Mouse (Mus musculus) frontal cortex, postnatal 36 days (tissue): ENCODE measurements around the gene Abcd2.

Experiments used
- DNase-seq, 2 experiments: peaks; one replicate each; pipeline ENCODE4 v3.0.0; 2022; ENCODE audit warnings: low spot score in 2 of 2

The Abcd2 gene

DNA sequence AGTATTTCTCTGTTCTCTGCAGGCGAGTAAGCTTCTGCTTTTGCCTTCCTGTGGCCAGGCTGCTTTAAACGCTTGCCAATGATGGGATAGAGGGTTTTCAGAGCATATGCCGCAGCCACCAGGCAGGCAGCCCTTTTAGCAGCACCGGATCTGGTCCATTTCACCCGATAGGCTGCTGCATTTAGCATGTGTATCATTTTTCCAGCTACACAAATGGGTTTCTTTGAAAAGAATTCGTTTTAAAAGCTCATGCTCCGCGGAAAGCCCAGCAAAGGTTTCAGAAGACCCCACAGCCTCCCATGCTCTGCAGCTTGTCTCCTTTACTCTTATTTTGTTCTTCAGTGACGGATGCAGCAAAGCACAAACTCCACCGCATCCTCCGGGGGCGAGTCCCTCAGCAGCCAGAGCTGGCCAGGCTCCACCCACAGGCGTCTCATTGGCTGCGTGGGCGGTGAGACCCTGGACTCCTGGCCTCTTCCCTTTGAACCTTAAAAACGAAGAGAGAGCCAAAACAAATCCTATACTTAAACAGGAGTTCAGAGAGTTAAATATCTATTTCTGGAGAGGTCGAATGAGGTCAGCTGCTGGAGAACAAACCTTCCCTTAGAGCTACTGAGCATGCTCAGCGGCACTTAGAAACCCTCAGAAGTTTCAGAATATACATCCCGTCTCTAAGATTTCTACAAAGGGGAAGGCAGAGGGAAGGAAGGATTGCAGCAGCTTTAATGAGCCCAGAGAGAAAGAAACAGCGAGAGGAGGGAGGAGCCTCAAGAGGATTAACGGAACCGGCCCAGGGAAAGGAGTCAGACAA lies at the start of gene Abcd2:
Abcd2 (minus strand) TSS at position 388 of the 811 bp plus-strand sequence.
- DNase-seq: peak; percentile 79 to 85

GRCm38 (mm10) chr15:91240683-91241335 lies 49.2 kb upstream of the Abcd2 start:
- DNase-seq: no peak

DNA sequence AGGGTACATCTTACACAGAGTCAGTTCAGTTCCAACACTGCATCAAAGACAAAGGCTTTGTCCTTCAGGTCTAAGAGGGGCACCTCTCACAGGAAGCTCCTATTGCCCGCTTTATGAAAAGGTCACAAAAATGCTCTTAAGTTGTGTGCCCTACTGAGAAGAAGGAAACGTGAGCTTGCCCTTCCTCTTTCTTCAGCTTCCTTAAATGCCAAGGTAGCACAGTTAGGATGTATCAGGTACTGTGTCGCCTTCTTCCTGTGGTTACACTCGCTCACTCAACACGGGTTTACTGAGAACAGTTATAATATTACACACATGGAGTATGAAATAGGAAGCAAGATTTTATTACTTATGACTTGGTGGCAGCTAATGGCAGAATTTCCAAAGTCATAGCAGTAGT lies 45.7 kb upstream of the Abcd2 start:
- DNase-seq: no peak

GRCm38 (mm10) chr15:91206518-91206917 lies 14.9 kb upstream of the Abcd2 start:
- no peak for DNase-seq

- no peak for DNase-seq
Measured at GRCm38 (mm10) chr15:91203521-91203920, 11.9 kb upstream of the Abcd2 start.

GRCm38 (mm10) chr15:91202486-91202885 lies 10.9 kb upstream of the Abcd2 start:
- no peak for DNase-seq

DNA sequence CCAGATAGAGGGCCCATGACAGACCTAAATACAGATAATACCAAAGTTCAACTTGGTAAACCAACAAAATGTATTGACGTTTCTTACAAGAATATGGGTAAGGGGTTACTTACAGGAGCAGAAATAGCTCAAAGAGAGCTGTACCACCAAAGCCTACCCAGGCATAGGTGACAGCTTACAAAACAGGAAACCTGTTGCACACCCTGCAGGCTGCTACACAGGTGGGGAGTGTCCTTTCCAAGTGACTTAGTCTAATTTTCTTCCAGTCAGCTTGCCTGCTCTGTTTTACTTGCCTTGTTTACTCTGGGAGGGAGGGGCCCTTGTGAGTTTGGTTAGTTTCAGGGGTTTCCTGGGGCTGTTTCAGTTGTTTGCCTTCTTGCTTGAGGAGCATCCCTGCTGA lies 9.2 kb upstream of the Abcd2 start:
- no peak for DNase-seq

DNA sequence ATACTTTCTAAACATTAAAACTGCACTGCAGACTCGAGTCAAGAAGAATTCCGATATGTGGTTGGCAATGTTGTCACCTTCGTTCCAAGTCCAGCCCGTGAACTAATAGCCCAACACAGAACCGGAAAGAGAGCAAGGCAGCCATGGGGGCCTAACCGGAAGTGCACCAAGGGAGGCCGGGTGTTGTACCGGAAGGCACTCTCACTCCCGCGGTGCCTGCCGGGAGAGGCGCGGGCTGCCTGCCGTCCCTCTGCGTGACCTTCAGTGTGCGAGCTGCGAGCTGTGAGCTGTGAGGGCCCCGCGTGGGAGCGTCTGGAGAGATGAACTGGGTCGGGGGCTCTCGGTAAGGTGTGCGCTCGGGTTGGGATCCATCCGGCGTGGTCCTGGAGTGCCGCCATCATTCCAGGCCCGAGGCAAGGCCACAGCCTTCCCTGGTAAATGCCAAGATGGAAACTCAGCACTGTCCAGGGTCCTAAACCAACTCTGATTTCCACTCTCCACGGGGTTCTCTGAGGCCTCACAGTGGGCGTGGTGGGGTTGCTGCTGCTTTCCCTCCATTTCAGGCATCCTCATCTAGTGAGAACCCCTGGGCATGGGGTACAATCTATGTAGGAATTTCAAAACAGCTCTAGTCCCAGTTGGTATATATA lies 7.8 kb upstream of the Abcd2 start, which contains the start of gene CN725425:
CN725425 (plus strand) TSS at position 239 of the 650 bp plus-strand sequence.
- no peak for DNase-seq

DNA sequence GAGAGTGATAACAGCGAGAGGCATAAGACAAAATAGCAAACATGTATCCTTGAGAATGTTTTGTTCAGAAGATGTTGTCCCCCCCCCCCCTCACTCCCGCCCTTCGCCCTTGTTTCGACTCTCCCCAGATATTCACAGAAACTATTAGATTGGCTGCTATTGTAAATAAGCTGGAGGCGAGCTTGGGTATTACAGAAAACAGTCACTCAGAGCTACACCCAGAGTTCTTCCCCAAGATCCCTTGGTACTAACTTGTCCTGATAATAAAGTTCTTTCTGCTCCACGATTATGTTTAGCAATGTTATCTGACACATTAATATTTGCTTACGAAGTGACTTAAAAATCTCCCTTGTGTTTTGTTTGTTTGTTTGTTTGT lies 612 bp upstream of the Abcd2 start:
- no peak for DNase-seq

DNA sequence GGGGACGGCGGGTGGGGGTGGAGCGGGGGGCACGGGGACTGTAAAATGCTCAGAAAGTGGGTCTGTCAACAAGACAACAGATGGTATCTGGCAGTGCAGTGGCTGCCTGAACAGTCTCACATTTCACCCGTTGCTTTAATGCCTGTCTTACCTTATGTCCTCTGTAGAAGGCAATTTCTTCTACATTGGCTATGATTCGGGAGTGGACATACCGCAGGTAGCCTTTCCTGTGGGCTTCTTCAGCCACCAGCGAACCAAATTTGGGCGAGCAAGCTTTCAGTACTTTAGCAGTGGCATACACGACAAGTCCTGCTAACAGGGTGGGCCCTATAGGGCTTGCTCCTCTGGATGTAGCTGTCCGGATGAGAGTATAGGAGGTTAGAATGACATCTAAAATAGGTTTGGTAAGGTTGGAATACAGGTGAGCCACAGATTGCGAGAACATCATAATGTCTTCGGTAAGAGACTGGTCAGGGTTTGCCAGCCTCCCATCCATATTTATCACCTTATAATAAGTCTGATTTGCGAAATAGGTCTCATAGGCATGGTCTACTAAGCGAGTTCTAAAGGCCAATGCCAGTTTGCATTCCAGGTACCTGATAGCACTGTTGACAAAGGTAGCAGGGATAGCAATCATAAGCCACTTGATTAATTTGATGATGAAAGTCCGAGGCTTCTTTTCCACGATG lies 936 bp downstream of the Abcd2 start:
- DNase-seq: no peak

GRCm38 (mm10) chr15:91190026-91190425 lies 1.6 kb downstream of the Abcd2 start:
- DNase-seq: no peak

DNA sequence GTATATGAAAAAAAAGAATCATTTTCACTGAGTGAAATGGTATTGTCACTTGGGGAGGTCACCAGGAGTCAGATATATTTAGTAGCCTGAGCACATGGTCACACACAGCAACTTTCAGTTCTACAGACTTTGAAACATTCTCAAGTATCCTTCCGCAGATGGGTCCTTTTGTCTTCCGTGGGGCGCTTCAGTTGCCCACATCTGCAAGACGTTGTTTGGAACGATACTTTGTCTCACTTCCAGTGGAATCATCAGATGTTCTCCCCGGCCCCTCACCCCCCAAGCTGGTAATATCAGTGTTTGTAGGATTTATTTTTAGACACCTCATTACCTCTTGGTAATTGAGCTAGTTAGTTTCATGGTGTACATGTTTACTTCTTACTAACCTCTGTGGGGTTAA lies 5.2 kb downstream of the Abcd2 start:
- no peak for DNase-seq

GRCm38 (mm10) chr15:91179911-91180622 lies 11.5 kb downstream of the Abcd2 start:
- DNase-seq: no peak

DNA sequence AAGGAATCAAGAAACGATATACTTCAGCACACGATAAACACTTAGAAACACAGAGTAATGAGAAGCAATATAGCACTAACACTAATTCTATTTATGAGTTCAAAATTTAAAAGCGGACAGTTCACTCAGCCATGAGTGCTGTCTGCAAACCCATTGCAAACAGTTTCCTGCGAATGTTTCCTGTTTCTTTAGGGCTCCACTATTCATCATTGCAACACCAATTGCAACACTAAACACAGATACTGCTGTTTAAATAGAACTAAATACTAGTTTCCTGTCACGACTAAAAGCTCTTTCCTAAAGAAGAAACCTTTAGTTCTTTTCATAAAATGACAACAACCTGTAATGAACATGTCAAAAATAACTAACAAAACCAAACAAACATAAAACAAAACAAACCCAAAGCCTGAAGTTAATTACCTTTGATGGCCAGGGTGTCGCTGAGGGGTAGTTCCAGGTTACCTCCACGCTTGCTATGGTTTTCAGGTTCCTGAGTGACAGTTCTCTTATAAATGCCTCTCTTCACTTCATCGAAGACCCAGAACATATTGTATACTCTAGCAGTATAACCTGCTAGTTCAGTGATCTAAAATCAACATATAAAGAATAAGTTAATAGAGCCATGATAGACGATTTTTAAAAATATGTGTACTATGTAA lies 12.8 kb downstream of the Abcd2 start:
- no peak for DNase-seq

DNA sequence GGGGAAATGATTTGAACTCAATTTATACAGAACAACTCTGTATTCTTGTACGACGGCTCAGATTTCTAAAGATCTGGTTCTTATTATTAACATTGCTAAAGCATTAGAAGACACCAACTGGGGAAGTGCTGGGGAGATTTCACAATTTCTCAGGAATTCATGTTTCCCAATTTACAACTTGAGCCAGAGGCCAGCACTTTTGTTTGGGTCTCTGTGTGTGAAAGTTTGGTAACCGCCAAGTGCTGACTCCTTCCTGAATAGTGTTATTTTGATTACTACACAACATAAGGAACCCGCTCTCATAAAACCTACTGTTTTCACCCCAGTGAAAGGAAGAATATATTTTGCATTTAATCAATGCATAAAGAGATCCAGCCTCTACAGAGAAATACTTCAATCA lies 19.4 kb downstream of the Abcd2 start:
- no peak for DNase-seq

DNA sequence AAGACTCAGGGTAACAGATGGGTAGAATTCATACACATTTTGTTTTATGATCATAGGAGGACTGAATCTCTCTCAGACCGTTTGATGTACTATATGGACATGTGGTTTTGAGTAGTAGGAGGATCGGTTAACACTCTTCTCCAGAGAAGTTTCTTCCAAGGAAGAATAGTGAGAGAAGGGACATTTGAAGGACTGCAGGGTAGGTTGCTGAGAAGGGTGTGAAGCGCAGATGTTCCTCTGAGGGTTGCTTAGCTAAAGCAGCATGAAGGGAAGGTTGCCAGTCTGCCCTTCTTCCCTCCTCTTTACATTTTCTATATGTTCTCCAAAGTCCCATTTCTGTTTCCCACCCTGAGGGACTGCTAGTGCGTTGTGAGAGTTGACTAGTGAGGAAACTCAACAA lies 20.3 kb downstream of the Abcd2 start:
- DNase-seq: no peak

DNA sequence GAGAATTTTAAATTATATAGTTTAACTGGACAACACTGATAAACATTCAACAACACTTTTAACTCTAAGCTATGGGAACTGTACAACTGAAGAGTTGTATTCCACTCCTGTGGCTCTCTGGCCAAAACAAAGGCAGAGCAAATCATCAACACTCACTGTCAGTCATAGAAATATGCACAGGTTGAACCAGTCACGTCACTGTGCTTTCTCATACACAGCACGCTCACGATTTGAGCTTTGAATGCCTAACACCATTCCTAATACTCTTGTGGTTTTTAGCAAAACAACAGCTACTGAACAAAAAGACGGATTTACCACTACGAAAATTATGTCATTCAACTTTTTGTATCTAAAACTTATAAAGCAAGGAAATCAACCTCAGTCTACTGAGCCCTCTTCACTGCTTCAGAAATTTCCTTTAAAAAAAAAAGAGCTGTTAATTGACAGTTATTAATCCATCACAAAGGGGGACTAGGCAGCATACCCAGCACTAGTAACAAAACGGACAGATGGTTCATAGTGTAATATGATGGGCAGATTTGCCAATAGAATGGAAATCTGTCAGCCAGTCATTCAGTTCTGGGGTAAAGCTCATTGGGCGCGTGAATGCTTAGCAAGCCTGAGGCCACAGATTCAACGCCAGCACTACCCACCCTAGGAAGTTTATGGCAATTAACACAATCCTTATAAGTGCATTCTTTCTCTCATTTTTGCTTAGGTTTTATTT lies 20.8 kb downstream of the Abcd2 start:
- no peak for DNase-seq

GRCm38 (mm10) chr15:91167850-91168562 lies 23.6 kb downstream of the Abcd2 start:
- DNase-seq: no peak

DNA sequence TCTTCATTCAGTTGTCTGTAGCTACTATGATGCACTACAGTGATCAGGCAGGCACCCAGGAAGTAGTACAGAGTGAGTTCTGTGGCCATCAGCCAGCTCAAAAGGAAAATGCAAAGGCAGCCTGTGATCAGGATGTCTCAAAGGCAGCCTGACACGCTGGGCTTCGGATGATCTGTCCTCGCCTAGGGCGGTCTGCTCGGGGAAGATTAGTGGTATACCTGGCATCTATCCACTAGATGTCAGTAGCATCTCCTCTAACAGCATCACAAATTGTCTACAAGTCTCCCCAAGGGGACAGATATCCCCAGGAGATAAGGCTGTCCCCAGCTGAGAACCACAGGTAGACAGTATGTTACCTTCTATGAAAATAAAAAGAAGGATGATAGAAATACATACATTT lies 26.6 kb downstream of the Abcd2 start:
- peak; percentile 35 to 45 for DNase-seq

GRCm38 (mm10) chr15:91163454-91163853 lies 28.1 kb downstream of the Abcd2 start:
- no peak for DNase-seq
